Mouse (Mus musculus) embryonic facial prominence, embryonic 11.5 days (tissue): ENCODE measurements around the gene 5830411N06Rik. TPM values are rescaled to one million over a fixed set of nuclear protein-coding genes. Genes with fewer than 3 reads are reported as not detected.

Experiments used
- ATAC-seq: fragments of 200-750 bp; cut with Nextera tagmentation; replicated peaks from 2 replicates; pipeline ENCODE4 v1.8.0; 2017; ENCODE audit warnings: low read depth; ENCODE audit not compliant: insufficient number of reproducible peaks, low FRiP score, low TSS enrichment
- DNase-seq: peaks from one replicate; pipeline ENCODE4 v3.0.0-alpha.2; 2015; ENCODE audit warnings: low spot score
- H3K27ac ChIP-seq: fragments of 300-500 bp; sonication (generic); replicated peaks from 2 replicates; pipeline ENCODE4 v1.5.1; 2014; ENCODE audit warnings: mild to moderate bottlenecking, low read depth, low read length, control low read depth
- H3K27me3 ChIP-seq: fragments of 300-500 bp; sonication (generic); 2 replicates; pipeline ENCODE4 v1.6.1; 2014; ENCODE audit warnings: mild to moderate bottlenecking, low read length, moderate library complexity, mixed read lengths; ENCODE audit not compliant: control insufficient read depth, insufficient read depth
- H3K36me3 ChIP-seq: fragments of 300-500 bp; sonication (generic); replicated peaks from 2 replicates; pipeline ENCODE4 v1.6.1; 2014; ENCODE audit warnings: low read depth, mild to moderate bottlenecking, low read length, moderate library complexity, mixed read lengths; ENCODE audit not compliant: control insufficient read depth, insufficient read depth
- H3K4me1 ChIP-seq: fragments of 300-500 bp; sonication (generic); 2 replicates; pipeline ENCODE4 v1.6.1; 2014; ENCODE audit warnings: low read length, mixed read lengths; ENCODE audit not compliant: control insufficient read depth, insufficient read depth
- H3K4me2 ChIP-seq: fragments of 300-500 bp; sonication (generic); 2 replicates; pipeline ENCODE4 v1.6.1; 2014; ENCODE audit warnings: low read depth, mild to moderate bottlenecking, control low read depth, low read length, moderate library complexity
- H3K4me3 ChIP-seq: fragments of 300-500 bp; sonication (generic); 2 replicates; pipeline ENCODE4 v1.5.1; 2014; ENCODE audit warnings: low read depth, low read length, control low read depth
- H3K9ac ChIP-seq: fragments of 300-500 bp; sonication (generic); replicated peaks from 2 replicates; pipeline ENCODE4 v1.6.1; 2014; ENCODE audit warnings: mild to moderate bottlenecking, control low read depth, low read length
- H3K9me3 ChIP-seq: fragments of 300-500 bp; sonication (generic); replicated peaks from 2 replicates; pipeline ENCODE4 v1.6.1; 2016; ENCODE audit warnings: mild to moderate bottlenecking, low read length, inconsistent platforms, mixed read lengths; ENCODE audit not compliant: control insufficient read depth
- WGBS: fragments of 180-500 bp; shearing (Covaris S2); extraction: QIAGEN DNeasy Blood & Tissue Kit; methylation state at CpG from one replicate; pipeline ENCODE4 v1.1.7; 2014; 5-methylcytosine and 5-hydroxymethylcytosine counted together
- polyA plus RNA-seq: library from polyadenylated mRNA; unstranded; fragments of >200 nt; fragmentation: Nextera tagmentation; extraction: Ambion mirVana; gene quantifications from 2 replicates; pipeline ENCODE4 v1.2.1, GENCODE M21; 2014

5830411N06Rik gene
- polyA plus RNA-seq, result not detected in 2 replicates

DNA sequence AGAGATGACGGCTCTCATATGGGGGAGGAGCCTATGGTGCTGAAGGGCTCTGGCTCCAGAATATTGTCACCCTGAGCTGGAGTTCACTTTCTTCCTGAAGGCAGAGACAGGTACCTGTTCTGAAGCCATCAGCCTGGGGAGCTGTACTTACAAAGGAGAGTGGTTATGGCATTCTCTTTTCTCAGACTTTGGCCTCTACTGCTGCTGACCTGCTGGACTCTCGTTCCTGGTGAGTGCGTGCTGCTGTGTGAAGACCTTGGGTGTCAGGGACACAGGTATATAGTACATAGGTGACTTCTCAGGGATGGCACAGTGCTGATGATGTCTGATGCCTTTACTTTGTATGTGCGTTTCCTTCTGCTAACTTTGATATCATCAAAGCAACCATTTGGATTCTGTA lies at the start of gene 5830411N06Rik:
5830411N06Rik (plus strand) TSS at position 69 of the 400 bp plus-strand sequence.
- H3K27ac ChIP-seq, result no peak within 1 kb of the TSS
- no peaks in the 10 kb centered on the region for H3K27me3 ChIP-seq
- no peak within 1 kb of the TSS for H3K9ac ChIP-seq
- no peaks in the 10 kb centered on the region for H3K9me3 ChIP-seq
- WGBS, result 89% methylated on average over 4 of the region's 4 CpGs
- DNase-seq (no peak), ATAC-seq (no peak)
- H3K4me2 ChIP-seq, result no peak within 1 kb of the TSS
- no peak within 1 kb of the TSS for H3K4me3 ChIP-seq
- H3K36me3 ChIP-seq, result no peaks in the 10 kb centered on the region
- H3K4me1 ChIP-seq, result no peaks in the 10 kb centered on the region

GRCm38 (mm10) chr7:140201090-140201489 lies 46.0 kb upstream of the 5830411N06Rik start:
- no peak for DNase-seq
- 84% methylated on average over 4 of the region's 4 CpGs for WGBS
- Histone ChIP-seq H3K9me3 (no peaks in the 10 kb centered on the region), H3K27me3 (no peaks in the 10 kb centered on the region), H3K36me3 (no peaks in the 10 kb centered on the region), H3K4me2 (no peak overlapping the region), H3K4me3 (no peak overlapping the region), H3K4me1 (no peaks in the 10 kb centered on the region), H3K9ac (no peak overlapping the region), H3K27ac (no peak overlapping the region)
- no peak for ATAC-seq

GRCm38 (mm10) chr7:140205864-140206263 lies 41.2 kb upstream of the 5830411N06Rik start, which contains the start of gene Olfr524:
Gene Olfr524 (minus strand): TSS chr7:140205964.
- ATAC-seq (no peak), DNase-seq (no peak)
- Histone ChIP-seq H3K27me3 (no peaks in the 10 kb centered on the region), H3K27ac (no peak within 1 kb of the TSS), H3K4me2 (no peak within 1 kb of the TSS), H3K4me1 (no peaks in the 10 kb centered on the region), H3K9ac (no peak within 1 kb of the TSS), H3K36me3 (no peaks in the 10 kb centered on the region), H3K9me3 (no peaks in the 10 kb centered on the region), H3K4me3 (no peak within 1 kb of the TSS)

DNA sequence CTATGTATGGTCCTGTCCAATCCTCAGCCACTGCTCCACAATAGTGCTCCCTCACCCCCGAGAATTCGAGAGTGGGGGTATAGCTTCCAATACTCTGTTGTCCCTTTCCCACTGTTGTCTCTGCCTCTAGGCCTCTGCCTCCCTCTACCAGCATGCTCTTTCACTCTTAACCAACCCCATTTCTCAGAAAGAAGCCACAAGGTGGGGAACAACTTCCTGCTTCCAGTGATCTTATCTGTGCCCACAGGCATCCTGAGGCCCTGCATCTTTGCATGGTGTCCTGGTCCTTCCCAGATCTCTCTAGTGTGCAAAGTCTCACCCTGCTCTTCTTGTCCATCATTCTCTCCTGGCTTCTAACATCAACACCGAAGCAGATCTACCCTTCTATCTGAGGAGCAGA lies 40.2 kb upstream of the 5830411N06Rik start:
- no peaks in the 10 kb centered on the region for H3K4me1 ChIP-seq
- no peak overlapping the region for H3K9ac ChIP-seq
- H3K4me3 ChIP-seq, result no peak overlapping the region
- DNase-seq (no peak), ATAC-seq (no peak)
- H3K36me3 ChIP-seq, result no peaks in the 10 kb centered on the region
- no peak overlapping the region for H3K27ac ChIP-seq
- no peaks in the 10 kb centered on the region for H3K9me3 ChIP-seq
- WGBS, result 92% methylated on average over 3 of the region's 3 CpGs
- no peaks in the 10 kb centered on the region for H3K27me3 ChIP-seq
- H3K4me2 ChIP-seq, result no peak overlapping the region

GRCm38 (mm10) chr7:140208153-140208552 lies 38.9 kb upstream of the 5830411N06Rik start:
- no peak overlapping the region for H3K4me3 ChIP-seq
- no peak overlapping the region for H3K27ac ChIP-seq
- no peaks in the 10 kb centered on the region for H3K4me1 ChIP-seq
- H3K9me3 ChIP-seq, result no peaks in the 10 kb centered on the region
- no peaks in the 10 kb centered on the region for H3K27me3 ChIP-seq
- H3K36me3 ChIP-seq, result no peaks in the 10 kb centered on the region
- ATAC-seq (no peak), DNase-seq (no peak)
- no peak overlapping the region for H3K4me2 ChIP-seq
- WGBS, result 71% methylated on average over 8 of the region's 8 CpGs
- no peak overlapping the region for H3K9ac ChIP-seq

DNA sequence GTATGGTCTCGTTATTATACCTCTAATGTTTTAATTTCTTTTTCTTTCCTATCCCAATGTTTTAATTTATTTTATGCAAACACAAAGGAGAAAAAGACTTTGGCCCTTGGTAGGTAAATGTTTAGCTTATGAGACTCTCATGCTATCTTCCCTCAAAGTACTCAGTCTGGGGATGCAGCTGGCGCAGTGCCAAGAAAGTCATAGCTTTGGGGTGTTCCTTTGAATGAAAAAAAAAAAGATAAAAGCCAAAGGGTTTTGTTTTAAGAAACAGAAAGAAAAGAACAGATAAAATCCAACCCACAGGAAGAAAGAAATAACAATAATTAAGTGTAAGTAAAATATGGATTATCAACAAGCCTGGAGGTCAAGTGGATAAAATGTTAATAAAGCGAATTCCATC lies 38.4 kb upstream of the 5830411N06Rik start:
- DNase-seq, result no peak
- Histone ChIP-seq H3K36me3 (no peaks in the 10 kb centered on the region), H3K9me3 (no peaks in the 10 kb centered on the region), H3K9ac (no peak overlapping the region), H3K27me3 (no peaks in the 10 kb centered on the region), H3K4me2 (no peak overlapping the region), H3K4me1 (no peaks in the 10 kb centered on the region), H3K27ac (no peak overlapping the region), H3K4me3 (no peak overlapping the region)
- ATAC-seq, result no peak
- WGBS, result 92% methylated on average over 3 of the region's 3 CpGs

- no peak for ATAC-seq
- no peak overlapping the region for H3K4me2 ChIP-seq
- no peaks in the 10 kb centered on the region for H3K4me1 ChIP-seq
- DNase-seq, result no peak
- H3K9ac ChIP-seq, result no peak overlapping the region
- H3K4me3 ChIP-seq, result no peak overlapping the region
- no peaks in the 10 kb centered on the region for H3K27me3 ChIP-seq
- H3K9me3 ChIP-seq, result no peaks in the 10 kb centered on the region
- 79% methylated on average over 5 of the region's 5 CpGs for WGBS
- H3K36me3 ChIP-seq, result no peaks in the 10 kb centered on the region
- H3K27ac ChIP-seq, result no peak overlapping the region
Measured at GRCm38 (mm10) chr7:140213841-140214240, 33.2 kb upstream of the 5830411N06Rik start.

DNA sequence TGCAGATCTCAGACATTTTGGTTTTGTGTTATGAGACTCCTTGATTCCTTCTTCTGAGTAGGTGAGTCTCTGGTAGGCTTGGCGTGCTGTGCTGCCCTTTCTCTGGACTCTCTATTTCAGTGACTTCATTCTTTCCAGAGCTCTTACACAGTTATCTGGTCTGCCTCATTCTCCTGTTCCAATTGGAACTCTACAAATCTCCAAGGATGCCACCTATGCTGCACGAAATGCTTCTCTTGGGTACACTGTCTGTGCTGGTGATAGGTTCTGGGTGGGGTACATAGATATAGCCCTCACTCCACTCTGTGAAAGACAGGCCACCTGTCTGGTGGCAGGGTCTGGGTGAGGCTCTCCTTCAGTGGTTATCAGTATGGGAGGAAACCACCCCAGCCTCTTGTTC lies 29.1 kb upstream of the 5830411N06Rik start, which contains the start of gene Cd163l1:
Cd163l1 (plus strand) TSS at position 301 of the 400 bp plus-strand sequence.
- Histone ChIP-seq H3K9ac (no peak within 1 kb of the TSS), H3K36me3 (no peaks in the 10 kb centered on the region), H3K4me3 (no peak within 1 kb of the TSS), H3K27ac (no peak within 1 kb of the TSS), H3K4me1 (no peaks in the 10 kb centered on the region), H3K4me2 (no peak within 1 kb of the TSS), H3K9me3 (no peaks in the 10 kb centered on the region), H3K27me3 (no peaks in the 10 kb centered on the region)
- no peak for ATAC-seq
- 77% methylated on average over 2 of the region's 2 CpGs for WGBS
- DNase-seq, result no peak
